Mouse (Mus musculus) heart, postnatal 0 days (tissue): ENCODE results near the gene Abhd2. TPM values are rescaled to one million over a fixed set of nuclear protein-coding genes. Genes with fewer than 3 reads are reported as not detected.

ENCODE experiments used
- ATAC-seq: fragments of 200-750 bp; cut with Nextera tagmentation; 2 replicates; pipeline ENCODE4 v1.8.0; 2017; ENCODE audit warnings: low read depth, moderate number of reproducible peaks, moderate library complexity; ENCODE audit not compliant: insufficient read depth
- DNase-seq: peaks from one replicate; pipeline ENCODE4 v3.0.0-alpha.2; 2016; ENCODE audit warnings: low spot score
- H3K27ac ChIP-seq: fragments of 300-500 bp; sonication (generic); 2 replicates; pipeline ENCODE4 v1.5.1; 2014; ENCODE audit warnings: low read depth, mild to moderate bottlenecking
- H3K27me3 ChIP-seq: fragments of 300-500 bp; sonication (generic); 2 replicates; pipeline ENCODE4 v1.6.1; 2014; ENCODE audit warnings: low read length, mixed read lengths; ENCODE audit not compliant: control insufficient read depth, insufficient read depth
- H3K36me3 ChIP-seq: fragments of 300-500 bp; sonication (generic); replicated peaks from 2 replicates; pipeline ENCODE4 v1.6.1; 2014; ENCODE audit warnings: low read length, mixed read lengths; ENCODE audit not compliant: control insufficient read depth, insufficient read depth
- H3K4me1 ChIP-seq: fragments of 300-500 bp; sonication (generic); 2 replicates; pipeline ENCODE4 v1.6.1; 2014; ENCODE audit warnings: antibody characterized with exemption; ENCODE audit not compliant: control insufficient read depth, insufficient read depth
- H3K4me2 ChIP-seq: fragments of 300-500 bp; sonication (generic); 2 replicates; pipeline ENCODE4 v1.6.1; 2014; ENCODE audit warnings: low read depth, mild to moderate bottlenecking, low read length, moderate library complexity
- H3K4me3 ChIP-seq: fragments of 300-500 bp; sonication (generic); 2 replicates; pipeline ENCODE4 v1.5.1; 2014; ENCODE audit warnings: low read depth, low read length
- H3K9ac ChIP-seq: fragments of 300-500 bp; sonication (generic); replicated peaks from 2 replicates; pipeline ENCODE4 v1.6.1; 2014; ENCODE audit warnings: low read depth, low read length, mixed read lengths
- H3K9me3 ChIP-seq: fragments of 300-500 bp; sonication (generic); replicated peaks from 2 replicates; pipeline ENCODE4 v1.6.1; 2016; ENCODE audit warnings: low read length; ENCODE audit not compliant: control insufficient read depth
- CTCF ChIP-seq: IDR thresholded peaks from 2 replicates; pipeline ENCODE4 v1.5.1; 2016; ENCODE audit warnings: antibody characterized with exemption, control low read depth, low read depth
- EP300 ChIP-seq: IDR thresholded peaks from 2 replicates; pipeline ENCODE4 v1.6.1; 2016; ENCODE audit warnings: antibody characterized with exemption, low read depth
- WGBS: fragments of 180-500 bp; shearing (Covaris S2); extraction: QIAGEN DNeasy Blood & Tissue Kit; methylation state at CpG from one replicate; pipeline ENCODE4 v1.1.7; 2014; 5-methylcytosine and 5-hydroxymethylcytosine counted together
- polyA plus RNA-seq: library from polyadenylated mRNA; unstranded; fragments of >200 nt; fragmentation: Nextera tagmentation; extraction: Ambion mirVana; gene quantifications from 2 replicates; pipeline ENCODE4 v1.2.1, GENCODE M21; 2015
- total RNA-seq: library from RNA; depleted of rRNA; stranded (reverse); fragments of >200 nt; gene quantifications from 2 replicates; pipeline ENCODE4 v1.2.3, GENCODE M21; 2014; ENCODE audit warnings: low replicate concordance

Abhd2 gene
- total and polyA plus RNA-seq, 2 experiments from 2014 or later: 4.2 to 16.6 TPM

GRCm38 (mm10) chr7:79295196-79295826, 22.3 kb downstream of the Abhd2 start:
- TF ChIP-seq CTCF: no peak
- TF ChIP-seq EP300: no peak
- 75% methylated on average over 13 of the region's 13 CpGs for WGBS
- DNase-seq (no peak), ATAC-seq (no peak)
- Histone ChIP-seq H3K27me3 (no peaks in the 10 kb centered on the region), H3K4me2 (no peak overlapping the region), H3K4me1 (no peaks in the 10 kb centered on the region; the same call in 1 of the 2 replicates), H3K27ac (no peak overlapping the region), H3K9me3 (no peaks in the 10 kb centered on the region), H3K4me3 (no peak overlapping the region), H3K36me3 (peaks cover 24% of the 10 kb centered on the region), H3K9ac (no peak overlapping the region)

DNA sequence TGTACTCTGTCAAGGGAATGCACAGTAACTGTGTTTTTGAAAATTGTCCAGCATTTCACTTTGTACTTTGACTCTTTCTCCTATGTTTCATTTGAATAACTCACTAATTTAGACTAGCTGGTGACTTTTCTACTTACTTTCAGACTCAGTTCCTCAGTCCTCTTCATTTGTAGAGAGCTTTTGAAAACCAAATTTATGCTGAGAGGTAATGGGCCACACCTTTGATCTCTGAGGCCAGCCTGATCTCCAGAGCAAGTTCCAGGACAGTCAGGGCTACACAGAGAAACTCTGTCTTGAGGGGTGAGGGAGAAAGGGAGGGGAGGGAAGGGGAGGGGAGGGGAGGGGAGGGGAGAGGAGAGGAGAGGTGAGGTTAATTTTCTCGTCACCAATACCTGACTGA, 25.7 kb downstream of the Abhd2 start:
- DNase-seq (no peak), ATAC-seq (no peak)
- Histone ChIP-seq H3K27me3 (no peaks in the 10 kb centered on the region), H3K9ac (no peak overlapping the region), H3K27ac (no peak overlapping the region), H3K36me3 (peaks cover 24% of the 10 kb centered on the region), H3K4me1 (no peaks in the 10 kb centered on the region; the same call in 1 of the 2 replicates), H3K4me2 (no peak overlapping the region), H3K9me3 (no peaks in the 10 kb centered on the region), H3K4me3 (no peak overlapping the region)
- TF ChIP-seq CTCF (no peak), EP300 (no peak)
- WGBS: 56% methylated on average over 1 of the region's 1 CpGs

DNA sequence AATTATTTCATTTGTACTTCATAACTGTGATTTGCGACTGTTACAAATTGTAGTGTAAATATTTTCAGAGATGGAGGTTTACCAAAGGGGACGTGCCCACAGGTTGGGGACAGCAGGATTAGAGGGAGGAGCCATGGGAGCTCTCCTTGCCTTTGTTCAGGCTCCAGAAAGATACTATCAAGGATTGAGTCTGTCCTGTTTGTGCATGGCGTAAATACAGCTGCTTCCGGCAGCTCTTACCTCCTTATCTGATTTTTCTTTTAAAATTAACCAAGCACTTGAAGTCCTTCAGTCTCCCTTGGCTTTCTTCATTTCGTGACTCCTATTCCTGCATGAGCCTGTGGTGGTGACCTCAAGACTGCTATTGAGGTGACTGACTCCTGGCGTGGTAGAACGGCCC, 26.5 kb downstream of the Abhd2 start:
- DNase-seq: no peak
- TF ChIP-seq EP300 (no peak), CTCF (no peak)
- Histone ChIP-seq H3K36me3 (peaks cover 21% of the 10 kb centered on the region), H3K27ac (no peak overlapping the region), H3K9me3 (no peaks in the 10 kb centered on the region), H3K4me3 (no peak overlapping the region), H3K4me2 (no peak overlapping the region), H3K4me1 (no peaks in the 10 kb centered on the region; the same call in 1 of the 2 replicates), H3K9ac (no peak overlapping the region), H3K27me3 (no peaks in the 10 kb centered on the region)
- 68% methylated on average over 7 of the region's 7 CpGs for WGBS
- no peak for ATAC-seq

- peaks cover 17% of the 10 kb centered on the region for H3K36me3 ChIP-seq
- no peaks in the 10 kb centered on the region for H3K27me3 ChIP-seq
- no peaks in the 10 kb centered on the region for H3K9me3 ChIP-seq
- 44% methylated on average over 13 of the region's 13 CpGs for WGBS
- H3K9ac ChIP-seq: no peak overlapping the region
- ATAC-seq: no peak
- H3K4me1 ChIP-seq: no peaks in the 10 kb centered on the region; the same call in 1 of the 2 replicates
- TF ChIP-seq EP300: no peak
- TF ChIP-seq CTCF: no peak
- no peak overlapping the region for H3K27ac ChIP-seq
- H3K4me2 ChIP-seq: no peak overlapping the region
- no peak for DNase-seq
- H3K4me3 ChIP-seq: no peak overlapping the region
Measured at GRCm38 (mm10) chr7:79300432-79301151, 27.6 kb downstream of the Abhd2 start.

- H3K9ac ChIP-seq: no peak overlapping the region
- H3K4me2 ChIP-seq: no peak overlapping the region
- TF ChIP-seq EP300 (no peak), CTCF (no peak)
- no peaks in the 10 kb centered on the region; the same call in 1 of the 2 replicates for H3K4me1 ChIP-seq
- no peak overlapping the region for H3K4me3 ChIP-seq
- DNase-seq: no peak
- ATAC-seq: no peak
- no peaks in the 10 kb centered on the region for H3K27me3 ChIP-seq
- no peaks in the 10 kb centered on the region for H3K9me3 ChIP-seq
- 83% methylated on average over 6 of the region's 6 CpGs for WGBS
- H3K27ac ChIP-seq: no peak overlapping the region
- peaks cover 11% of the 10 kb centered on the region for H3K36me3 ChIP-seq
Measured at GRCm38 (mm10) chr7:79302145-79302544, 29.1 kb downstream of the Abhd2 start.
